Mouse (Mus musculus) MEL (cell line): ENCODE measurements around the gene Tm4sf20. TPM values are rescaled to one million over a fixed set of nuclear protein-coding genes. Genes with fewer than 3 reads are reported as not detected.

ENCODE experiments used
- DNase-seq: peaks from one replicate; pipeline ENCODE4 v3.0.0; 2011; ENCODE audit warnings: low read depth, low spot score
- H3K27ac ChIP-seq: 2 replicates; pipeline ENCODE4 v1.5.1; 2012; ENCODE audit warnings: low read depth, mild to moderate bottlenecking, control low read depth, low read length, moderate library complexity; ENCODE audit not compliant: control insufficient read depth
- H3K27me3 ChIP-seq, 2 experiments: fragments of 150-350 bp in 1 of 2; sonication (generic) in 1 of 2; 2 replicates each; pipeline ENCODE4 v1.6.1; 2012; ENCODE audit warnings: low read length in 2 of 2, mild to moderate bottlenecking in 2 of 2, improper control_type of control experiment in 1 of 2, moderate library complexity in 1 of 2; ENCODE audit not compliant: insufficient read depth in 2 of 2, control insufficient read depth in 1 of 2
- H3K36me3 ChIP-seq, 2 experiments: 2 replicates each; pipeline ENCODE4 v1.6.1; 2012 to 2014; ENCODE audit warnings: low read length in 2 of 2, improper control_type of control experiment in 1 of 2, inconsistent platforms in 1 of 2, mild to moderate bottlenecking in 1 of 2; ENCODE audit not compliant: insufficient read depth in 2 of 2, control insufficient read depth in 1 of 2
- H3K4me1 ChIP-seq, 2 experiments: fragments of 150-350 bp in 1 of 2; sonication (generic) in 1 of 2; 2 replicates each; pipeline ENCODE4 v1.6.1; 2012; ENCODE audit warnings: low read length in 2 of 2, improper control_type of control experiment in 1 of 2, mild to moderate bottlenecking in 1 of 2; ENCODE audit not compliant: insufficient read depth in 2 of 2, control insufficient read depth in 1 of 2
- H3K4me3 ChIP-seq, 2 experiments: fragments of 150-350 bp in 1 of 2; sonication (generic) in 1 of 2; 2 replicates each; pipeline ENCODE4 v1.5.1; 2012; ENCODE audit warnings: low read depth in 2 of 2, low read length in 2 of 2, mild to moderate bottlenecking in 2 of 2, moderate library complexity in 2 of 2, control low read depth in 1 of 2, improper control_type of control experiment in 1 of 2; ENCODE audit not compliant: control insufficient read depth in 1 of 2, insufficient read depth in 1 of 2
- H3K79me2 ChIP-seq: 2 replicates; pipeline ENCODE4 v1.6.1; 2012; ENCODE audit warnings: mild to moderate bottlenecking, low read length, moderate library complexity; ENCODE audit not compliant: control insufficient read depth, poor library complexity, insufficient read depth
- H3K9ac ChIP-seq: 2 replicates; pipeline ENCODE4 v1.6.1; 2012; ENCODE audit warnings: low read depth, mild to moderate bottlenecking, control low read depth, low read length, moderate library complexity; ENCODE audit not compliant: control insufficient read depth, poor library complexity, severe bottlenecking
- H3K9me3 ChIP-seq: fragments of 150-350 bp; sonication (generic); replicated peaks from 2 replicates; pipeline ENCODE4 v1.6.1; 2012; ENCODE audit warnings: mild to moderate bottlenecking, low read length, improper control_type of control experiment, moderate library complexity; ENCODE audit not compliant: insufficient read depth
- CTCF ChIP-seq, 3 experiments: IDR thresholded peaks in 2 of 3; conservative IDR thresholded peaks in 1 of 3; 2 replicates each; pipeline ENCODE4 v1.5.1; 2011 to 2012; ENCODE audit warnings: low read length in 3 of 3, low read depth in 2 of 3, mild to moderate bottlenecking in 2 of 3, improper control_type of control experiment in 1 of 3, inconsistent platforms in 1 of 3, mixed read lengths in 1 of 3, moderate library complexity in 1 of 3; ENCODE audit not compliant: control insufficient read depth in 1 of 3, insufficient read depth in 1 of 3, poor library complexity in 1 of 3, severe bottlenecking in 1 of 3
- E2F4 ChIP-seq: IDR thresholded peaks from 2 replicates; pipeline ENCODE4 v1.6.1; 2011; ENCODE audit warnings: low read depth, low read length, improper control_type of control experiment, borderline replicate concordance
- ELF1 ChIP-seq: IDR thresholded peaks from 2 replicates; pipeline ENCODE4 v1.6.1; 2014; ENCODE audit warnings: low read depth, mild to moderate bottlenecking, inconsistent platforms, low read length, improper control_type of control experiment, moderate library complexity
- EP300 ChIP-seq, 2 experiments: IDR thresholded peaks; 2 replicates each; pipeline ENCODE4 v1.6.1; 2011; ENCODE audit warnings: improper control_type of control experiment in 2 of 2, low read length in 2 of 2, low read depth in 1 of 2, mild to moderate bottlenecking in 1 of 2
- JUND ChIP-seq: IDR thresholded peaks from 2 replicates; pipeline ENCODE4 v1.6.1; 2011; ENCODE audit warnings: low read depth, mild to moderate bottlenecking, improper control_type of control experiment, low read length
- KAT2A ChIP-seq: conservative IDR thresholded peaks from 2 replicates; pipeline ENCODE4 v1.6.1; 2012; ENCODE audit warnings: low read depth, low read length, improper control_type of control experiment, inconsistent platforms
- MAZ ChIP-seq: IDR thresholded peaks from 2 replicates; pipeline ENCODE4 v1.6.1; 2012; ENCODE audit warnings: low read depth, mild to moderate bottlenecking, inconsistent platforms, low read length, improper control_type of control experiment
- MYB ChIP-seq: IDR thresholded peaks from 2 replicates; pipeline ENCODE4 v1.6.1; 2011; ENCODE audit warnings: mild to moderate bottlenecking, low read depth, low read length, improper control_type of control experiment
- POLR2AphosphoS2 ChIP-seq: IDR thresholded peaks from 2 replicates; pipeline ENCODE4 v1.6.1; 2011; ENCODE audit warnings: low read length, improper control_type of control experiment
- POLR2AphosphoS5 ChIP-seq: IDR thresholded peaks from 2 replicates; pipeline ENCODE4 v1.6.1; 2012; ENCODE audit warnings: low read depth, borderline replicate concordance, mild to moderate bottlenecking, inconsistent platforms, low read length, moderate library complexity, mixed read lengths
- RCOR1 ChIP-seq: IDR thresholded peaks from 2 replicates; pipeline ENCODE4 v1.6.1; 2012; ENCODE audit warnings: low read depth, mild to moderate bottlenecking, inconsistent platforms, low read length, improper control_type of control experiment
- SMC3 ChIP-seq: IDR thresholded peaks from 2 replicates; pipeline ENCODE4 v1.6.1; 2011; ENCODE audit warnings: low read depth, low read length, improper control_type of control experiment
- TAL1 ChIP-seq: IDR thresholded peaks from 2 replicates; pipeline ENCODE4 v1.6.1; 2012; ENCODE audit warnings: mild to moderate bottlenecking, inconsistent platforms, low read length, moderate library complexity, mixed read lengths
- TBP ChIP-seq: IDR thresholded peaks from 2 replicates; pipeline ENCODE4 v1.8.0; 2011; ENCODE audit warnings: low read depth, low read length, improper control_type of control experiment
- TCF12 ChIP-seq: IDR thresholded peaks from 2 replicates; pipeline ENCODE4 v1.6.1; 2014; ENCODE audit warnings: low read depth, mild to moderate bottlenecking, inconsistent platforms, low read length, improper control_type of control experiment, moderate library complexity
- USF2 ChIP-seq, 2 experiments: IDR thresholded peaks; 2 replicates each; pipeline ENCODE4 v1.6.1; 2011 to 2012; ENCODE audit warnings: improper control_type of control experiment in 2 of 2, low read length in 2 of 2, borderline replicate concordance in 1 of 2, inconsistent platforms in 1 of 2, low read depth in 1 of 2, mild to moderate bottlenecking in 1 of 2; ENCODE audit not compliant: insufficient read depth in 1 of 2
- ZKSCAN1 ChIP-seq: IDR thresholded peaks from 2 replicates; pipeline ENCODE4 v1.6.1; 2012; ENCODE audit warnings: low read depth, mild to moderate bottlenecking, inconsistent platforms, low read length, improper control_type of control experiment, moderate library complexity
- ZNF384 ChIP-seq: IDR thresholded peaks from 2 replicates; pipeline ENCODE4 v1.6.1; 2012; ENCODE audit warnings: low read depth, mild to moderate bottlenecking, inconsistent platforms, low read length, improper control_type of control experiment
- polyA plus RNA-seq, 2 experiments: library from polyadenylated mRNA; stranded (reverse) in 1 of 2; unstranded in 1 of 2; fragments of >175 nt in 1 of 2; fragments of >200 nt in 1 of 2; gene quantifications; 2 replicates each; pipeline versions ENCODE4 v1.2.1 to v1.2.4; 2012; ENCODE audit warnings: low replicate concordance in 2 of 2, low read depth in 1 of 2; ENCODE audit not compliant: insufficient read length in 2 of 2, insufficient read depth in 1 of 2, missing spikeins in 1 of 2
- total RNA-seq: library from RNA; depleted of rRNA; stranded (reverse); fragments of 300-350 nt; gene quantifications from 2 replicates; pipeline ENCODE4 v1.2.3, GENCODE M21; 2012

Tm4sf20 gene
- total and polyA plus RNA-seq, 3 experiments: not detected

DNA sequence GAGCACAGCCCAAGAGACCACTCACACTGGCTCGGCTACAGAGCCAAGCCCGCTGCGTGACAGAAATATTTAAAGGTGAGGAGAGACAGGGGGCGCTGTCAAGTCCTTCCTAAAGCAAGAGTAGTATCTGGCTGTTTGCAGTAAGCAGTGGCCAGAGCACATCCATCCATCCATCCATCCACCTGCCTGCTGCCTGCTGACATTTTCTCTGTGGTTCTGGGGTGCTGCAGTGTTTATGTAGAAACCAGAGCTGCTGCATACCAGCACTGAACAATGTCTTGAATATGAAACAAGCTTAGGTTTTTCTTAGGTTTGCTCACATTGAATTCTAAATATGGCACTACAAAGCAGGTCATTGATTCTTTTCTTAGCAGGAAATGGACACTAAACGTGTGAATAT lies 4.9 kb upstream of the Tm4sf20 start:
- Histone ChIP-seq H3K36me3 (peaks cover 0 to 9% of the 10 kb centered on the region in 2 experiments; a peak in 2 of 4 replicates), H3K79me2 (no peaks in the 10 kb centered on the region; the same call in 1 of the 2 replicates), H3K4me3 (no peak overlapping the region), H3K9me3 (no peaks in the 10 kb centered on the region), H3K27me3 (no peaks in the 10 kb centered on the region), H3K27ac (no peak overlapping the region), H3K4me1 (peaks cover 0 to 8% of the 10 kb centered on the region in 2 experiments; a peak in 1 of 4 replicates), H3K9ac (no peak overlapping the region)
- no peak for DNase-seq
- TF ChIP-seq POLR2AphosphoS5: no peak
- TF ChIP-seq CTCF (IDR thresholded peaks at IDR 0.05 in 2 of 3, conservative IDR thresholded peaks at IDR 0.05 in 1 of 3; ENCODE audit: control insufficient read depth in 1 of 3, insufficient read depth in 1 of 3, low read depth in 2 of 3, low read length in 3 of 3, poor library complexity in 1 of 3, severe bottlenecking in 1 of 3): peak in 1 of 3 experiments; percentile 26; a peak in 2 of 6 replicates
- TF ChIP-seq ELF1: no peak
- no peak for TF ChIP-seq JUND

DNA sequence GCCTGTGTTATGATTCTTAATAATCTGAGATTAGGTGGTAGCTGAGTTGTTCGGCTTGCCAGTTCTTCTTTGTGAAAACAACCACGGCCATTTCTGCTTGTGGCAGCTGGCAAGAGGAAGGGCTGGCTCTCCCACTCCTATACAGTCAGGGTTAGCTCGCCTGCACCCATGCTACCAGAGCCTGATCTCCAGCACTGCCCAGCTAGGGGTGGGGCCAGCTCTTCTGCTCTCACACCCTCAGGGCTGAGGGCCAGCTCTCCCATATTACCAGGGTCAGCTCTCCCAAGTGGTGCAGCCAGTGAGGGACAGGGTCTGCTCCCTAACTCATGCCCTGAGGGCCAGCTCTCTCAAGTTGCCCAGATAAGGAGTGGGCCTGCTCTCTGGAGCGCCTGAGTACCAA lies 4.2 kb upstream of the Tm4sf20 start:
- H3K27me3 ChIP-seq: no peaks in the 10 kb centered on the region
- no peak overlapping the region for H3K27ac ChIP-seq
- TF ChIP-seq RCOR1 (no peak), MAZ (no peak), ZNF384 (no peak), USF2 (IDR thresholded peaks at IDR 0.05; ENCODE audit: borderline replicate concordance in 1 of 2, insufficient read depth in 1 of 2, low read depth in 1 of 2, low read length in 2 of 2) (no peak), POLR2AphosphoS2 (no peak), JUND (no peak), KAT2A (no peak), E2F4 (no peak), SMC3 (no peak), TAL1 (no peak), MYB (no peak), ZKSCAN1 (no peak), EP300 (IDR thresholded peaks at IDR 0.05; ENCODE audit: low read depth in 1 of 2, low read length in 2 of 2) (no peak), TCF12 (no peak), TBP (no peak)
- H3K36me3 ChIP-seq: peaks cover 0 to 9% of the 10 kb centered on the region in 2 experiments; a peak in 2 of 4 replicates
- peaks cover 0 to 8% of the 10 kb centered on the region in 2 experiments; a peak in 1 of 4 replicates for H3K4me1 ChIP-seq
- no peak for DNase-seq
- H3K9ac ChIP-seq: no peak overlapping the region
- no peaks in the 10 kb centered on the region; the same call in 1 of the 2 replicates for H3K79me2 ChIP-seq
- no peaks in the 10 kb centered on the region for H3K9me3 ChIP-seq
- no peak overlapping the region for H3K4me3 ChIP-seq
